Mouse (Mus musculus): ENCODE results near the gene Cby1. TPM values are rescaled to one million over a fixed set of nuclear protein-coding genes. Genes with fewer than 3 reads are reported as not detected.
"Not testable (repeated sequence)": the region's sequence is repeated elsewhere in the genome, so short reads cannot be mapped to it uniquely, and the experiment has no call there.

The Cby1 gene
- polyA plus RNA-seq, 1 experiment from 2014 or later: 94.3 TPM

- ATAC-seq (ENCODE audit: low FRiP score, low read depth): no peak
- Histone ChIP-seq H3K4me3 (no peak overlapping the region), H3K27me3 (no peaks in the 10 kb centered on the region), H3K9me3 (no peaks in the 10 kb centered on the region), H3K36me3 (peaks cover 27% of the 10 kb centered on the region), H3K4me2 (no peak overlapping the region), H3K4me1 (replicated peaks) (peaks cover 2% of the 10 kb centered on the region; the same call in 1 of the 2 replicates), H3K9ac (no peak overlapping the region), H3K27ac (replicated peaks) (no peak overlapping the region)
- 78% methylated on average over 4 of the region's 4 CpGs for WGBS
Observed at GRCm38 (mm10) chr15:79651481-79651880, 7.5 kb upstream of the Cby1 start.

- 85% methylated on average over 14 of the region's 14 CpGs for WGBS
- H3K4me1 ChIP-seq (replicated peaks): peaks cover 17% of the 10 kb centered on the region
- H3K27ac ChIP-seq (replicated peaks): no peak overlapping the region
- no peaks in the 10 kb centered on the region for H3K27me3 ChIP-seq
- no peaks in the 10 kb centered on the region for H3K9me3 ChIP-seq
- ATAC-seq (ENCODE audit: low FRiP score, low read depth): no peak
- H3K4me3 ChIP-seq: no peak overlapping the region
- no peak overlapping the region for H3K4me2 ChIP-seq
- no peak overlapping the region for H3K9ac ChIP-seq
- peaks cover 7% of the 10 kb centered on the region for H3K36me3 ChIP-seq
Observed at GRCm38 (mm10) chr15:79656451-79656850, 2.5 kb upstream of the Cby1 start.

- Histone ChIP-seq H3K4me3 (peak overlapping the region; percentile 77), H3K27ac (replicated peaks) (peak overlapping the region; percentile 98), H3K4me1 (replicated peaks) (peaks cover 17% of the 10 kb centered on the region), H3K4me2 (peak overlapping the region; percentile 85), H3K9ac (peak overlapping the region; percentile 73), H3K36me3 (peaks cover 18% of the 10 kb centered on the region), H3K9me3 (no peaks in the 10 kb centered on the region), H3K27me3 (no peaks in the 10 kb centered on the region)
- 4% methylated on average over 16 of the region's 16 CpGs for WGBS
- ATAC-seq (ENCODE audit: low FRiP score, low read depth): no peak
Observed at GRCm38 (mm10) chr15:79657837-79658530, 1.0 kb upstream of the Cby1 start.

GRCm38 (mm10) chr15:79661852-79662251 lies 2.9 kb downstream of the Cby1 start:
- Histone ChIP-seq H3K4me1 (replicated peaks) (peaks cover 13% of the 10 kb centered on the region), H3K4me3 (no peak overlapping the region), H3K9me3 (no peaks in the 10 kb centered on the region), H3K27me3 (no peaks in the 10 kb centered on the region), H3K27ac (replicated peaks) (no peak overlapping the region), H3K36me3 (peaks cover 31% of the 10 kb centered on the region), H3K9ac (no peak overlapping the region), H3K4me2 (no peak overlapping the region)
- no peak for ATAC-seq (ENCODE audit: low FRiP score, low read depth)
- WGBS: 76% methylated on average over 4 of the region's 4 CpGs

GRCm38 (mm10) chr15:79664666-79665065 lies 5.7 kb downstream of the Cby1 start:
- Histone ChIP-seq H3K27me3 (no peaks in the 10 kb centered on the region), H3K36me3 (peaks cover 35% of the 10 kb centered on the region), H3K4me1 (replicated peaks) (peaks cover 5% of the 10 kb centered on the region), H3K4me3 (no peak overlapping the region), H3K4me2 (no peak overlapping the region), H3K9ac (no peak overlapping the region), H3K27ac (replicated peaks) (no peak overlapping the region), H3K9me3 (no peaks in the 10 kb centered on the region)
- no peak for ATAC-seq (ENCODE audit: low FRiP score, low read depth)
- 93% methylated on average over 8 of the region's 8 CpGs for WGBS

- H3K9me3 ChIP-seq: no peaks in the 10 kb centered on the region
- no peak overlapping the region for H3K9ac ChIP-seq
- H3K27me3 ChIP-seq: no peaks in the 10 kb centered on the region
- H3K4me3 ChIP-seq: no peak overlapping the region
- no peak overlapping the region for H3K27ac ChIP-seq (replicated peaks)
- H3K4me2 ChIP-seq: no peak overlapping the region
- 78% methylated on average over 10 of the region's 10 CpGs for WGBS
- peaks cover 7% of the 10 kb centered on the region for H3K4me1 ChIP-seq (replicated peaks)
- H3K36me3 ChIP-seq: peaks cover 37% of the 10 kb centered on the region
- ATAC-seq (ENCODE audit: low FRiP score, low read depth): no peak
Observed at GRCm38 (mm10) chr15:79669195-79669594, 10.2 kb downstream of the Cby1 start.

- Histone ChIP-seq H3K4me1 (replicated peaks) (peaks cover 7% of the 10 kb centered on the region), H3K4me2 (peak within 1 kb of the TSS; percentile 83), H3K9ac (peak within 1 kb of the TSS; percentile 80), H3K27ac (replicated peaks) (peak within 1 kb of the TSS; percentile 70), H3K9me3 (no peaks in the 10 kb centered on the region), H3K4me3 (peak within 1 kb of the TSS; percentile 96), H3K27me3 (no peaks in the 10 kb centered on the region), H3K36me3 (peaks cover 48% of the 10 kb centered on the region)
- peak; percentile 96 for ATAC-seq (ENCODE audit: low FRiP score, low read depth)
- 19% methylated on average over 33 of the region's 33 CpGs for WGBS
Observed at GRCm38 (mm10) chr15:79670249-79670971, 11.4 kb downstream of the Cby1 start, which contains the start of gene Tomm22. Gene Tomm22 (plus strand): TSS chr15:79670861.

- peak; percentile 79 for ATAC-seq (ENCODE audit: low FRiP score, low read depth)
- Histone ChIP-seq H3K4me3 (peak overlapping the region; percentile 96), H3K27me3 (no peaks in the 10 kb centered on the region), H3K9ac (peak overlapping the region; percentile 80), H3K4me2 (peak overlapping the region; percentile 83), H3K9me3 (no peaks in the 10 kb centered on the region), H3K36me3 (peaks cover 46% of the 10 kb centered on the region), H3K4me1 (replicated peaks) (peaks cover 7% of the 10 kb centered on the region), H3K27ac (replicated peaks) (peak overlapping the region; percentile 70)
- WGBS: under 1% methylated on average over 31 of the region's 37 CpGs
Observed at GRCm38 (mm10) chr15:79670972-79671299, 11.9 kb downstream of the Cby1 start.

- H3K4me1 ChIP-seq (replicated peaks); H3K27me3 ChIP-seq; ATAC-seq (ENCODE audit: low FRiP score, low read depth); H3K27ac ChIP-seq (replicated peaks); H3K9me3 ChIP-seq; H3K9ac ChIP-seq: not testable (repeated sequence)
- 84% methylated on average over 11 of the region's 11 CpGs for WGBS
- H3K4me3 ChIP-seq: peak overlapping the region; percentile 96
- H3K36me3 ChIP-seq: peaks cover 40% of the 10 kb centered on the region
- peak overlapping the region; percentile 83 for H3K4me2 ChIP-seq
Observed at GRCm38 (mm10) chr15:79671828-79672348, 12.9 kb downstream of the Cby1 start.

GRCm38 (mm10) chr15:79677936-79678335 lies 18.9 kb downstream of the Cby1 start:
- Histone ChIP-seq H3K36me3 (peaks cover 30% of the 10 kb centered on the region), H3K9me3 (no peaks in the 10 kb centered on the region), H3K4me2 (no peak overlapping the region), H3K27me3 (no peaks in the 10 kb centered on the region), H3K27ac (replicated peaks) (no peak overlapping the region), H3K9ac (no peak overlapping the region), H3K4me1 (replicated peaks) (peaks cover 18% of the 10 kb centered on the region), H3K4me3 (no peak overlapping the region)
- 88% methylated on average over 2 of the region's 2 CpGs for WGBS
- no peak for ATAC-seq (ENCODE audit: low FRiP score, low read depth)

- Histone ChIP-seq H3K9ac (no peak overlapping the region), H3K27me3 (no peaks in the 10 kb centered on the region)
- no peak for ATAC-seq (ENCODE audit: low FRiP score, low read depth)
Observed at GRCm38 (mm10) chr15:79681973-79682372, 23.0 kb downstream of the Cby1 start.

GRCm38 (mm10) chr15:79683146-79683545 lies 24.1 kb downstream of the Cby1 start:
- Histone ChIP-seq H3K27me3 (no peaks in the 10 kb centered on the region), H3K4me3 (no peak overlapping the region), H3K9me3 (no peaks in the 10 kb centered on the region), H3K9ac (no peak overlapping the region), H3K4me2 (peak overlapping the region; percentile 90), H3K27ac (replicated peaks) (no peak overlapping the region), H3K36me3 (no peaks in the 10 kb centered on the region), H3K4me1 (replicated peaks) (peaks cover 57% of the 10 kb centered on the region)
- no peak for ATAC-seq (ENCODE audit: low FRiP score, low read depth)
- WGBS: 85% methylated on average over 6 of the region's 6 CpGs

More at GRCm38 (mm10) chr15:79681973-79682372, 23.0 kb downstream of the Cby1 start:
- H3K4me3 ChIP-seq: no peak overlapping the region
- H3K9me3 ChIP-seq: no peaks in the 10 kb centered on the region
- H3K27ac ChIP-seq (replicated peaks): no peak overlapping the region
- no peaks in the 10 kb centered on the region for H3K36me3 ChIP-seq
- H3K4me2 ChIP-seq: no peak overlapping the region
- 95% methylated on average over 4 of the region's 4 CpGs for WGBS
- peaks cover 57% of the 10 kb centered on the region for H3K4me1 ChIP-seq (replicated peaks)

Measured in hindbrain, embryonic 15.5 days (tissue).